Mouse (Mus musculus): ENCODE results near the gene Pdzrn3. TPM values are rescaled to one million over a fixed set of nuclear protein-coding genes. Genes with fewer than 3 reads are reported as not detected.

Gene Pdzrn3
- polyA plus RNA-seq, 1 experiment from 2014 or later: 6.3 TPM

DNA sequence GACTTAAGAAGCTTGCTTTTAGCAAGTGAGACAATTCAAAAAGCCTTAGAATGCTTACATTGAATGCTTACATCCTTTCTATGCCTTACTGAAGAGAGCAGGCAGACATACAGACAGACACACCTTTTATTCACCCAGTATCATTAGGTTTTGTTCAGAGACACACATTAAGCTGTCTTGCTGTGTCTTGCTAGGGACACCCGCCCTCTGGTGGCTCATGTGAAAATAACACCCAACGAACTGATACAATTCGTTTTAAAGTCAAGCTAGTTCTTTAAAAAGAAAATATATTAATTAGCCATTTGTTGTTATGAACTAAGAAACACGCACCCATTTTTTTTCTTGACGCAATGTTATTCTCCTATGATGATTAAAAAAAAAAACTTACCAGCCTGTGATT is 180.1 kb downstream of the Pdzrn3 start:
- no peaks in the 10 kb centered on the region for H3K9me3 ChIP-seq (ENCODE audit: control insufficient read depth, low read length)
- ATAC-seq: no peak
- 21% methylated on average over 5 of the region's 5 CpGs for WGBS

GRCm38 (mm10) chr6:101195891-101196290 is 181.8 kb downstream of the Pdzrn3 start:
- H3K27me3 ChIP-seq (replicated peaks; ENCODE audit: control insufficient read depth, insufficient read depth, low read length): no peaks in the 10 kb centered on the region
- peaks cover 2% of the 10 kb centered on the region; the same call in 1 of the 2 replicates for H3K36me3 ChIP-seq (ENCODE audit: control insufficient read depth, insufficient read depth, low read length)
- ATAC-seq: no peak
- no peak overlapping the region for H3K4me2 ChIP-seq (ENCODE audit: low read depth, low read length)
- WGBS: 76% methylated on average over 5 of the region's 5 CpGs
- no peak overlapping the region for H3K4me3 ChIP-seq (ENCODE audit: low read length)
- no peak overlapping the region for H3K9ac ChIP-seq (ENCODE audit: low read depth, low read length)
- H3K9me3 ChIP-seq (ENCODE audit: control insufficient read depth, low read length): no peaks in the 10 kb centered on the region
- H3K27ac ChIP-seq (ENCODE audit: low read length): no peak overlapping the region
- H3K4me1 ChIP-seq (ENCODE audit: control insufficient read depth, insufficient read depth, low read length): peaks cover 12% of the 10 kb centered on the region

More for the DNA sequence above, 180.1 kb downstream of the Pdzrn3 start:
- Histone ChIP-seq H3K4me2 (ENCODE audit: low read depth, low read length) (no peak overlapping the region), H3K4me3 (ENCODE audit: low read length) (no peak overlapping the region), H3K27ac (ENCODE audit: low read length) (no peak overlapping the region), H3K36me3 (ENCODE audit: control insufficient read depth, insufficient read depth, low read length) (peaks cover under 1% of the 10 kb centered on the region; the same call in 1 of the 2 replicates), H3K9ac (ENCODE audit: low read depth, low read length) (no peak overlapping the region), H3K4me1 (ENCODE audit: control insufficient read depth, insufficient read depth, low read length) (peaks cover 12% of the 10 kb centered on the region), H3K27me3 (replicated peaks; ENCODE audit: control insufficient read depth, insufficient read depth, low read length) (no peaks in the 10 kb centered on the region)

GRCm38 (mm10) chr6:101194386-101194925 is 183.2 kb downstream of the Pdzrn3 start:
- Histone ChIP-seq H3K4me2 (ENCODE audit: low read depth, low read length) (no peak overlapping the region), H3K27me3 (replicated peaks; ENCODE audit: control insufficient read depth, insufficient read depth, low read length) (no peaks in the 10 kb centered on the region), H3K4me3 (ENCODE audit: low read length) (no peak overlapping the region), H3K9ac (ENCODE audit: low read depth, low read length) (no peak overlapping the region), H3K36me3 (ENCODE audit: control insufficient read depth, insufficient read depth, low read length) (peaks cover 2% of the 10 kb centered on the region; the same call in 1 of the 2 replicates), H3K27ac (ENCODE audit: low read length) (no peak overlapping the region), H3K4me1 (ENCODE audit: control insufficient read depth, insufficient read depth, low read length) (peaks cover 12% of the 10 kb centered on the region), H3K9me3 (ENCODE audit: control insufficient read depth, low read length) (no peaks in the 10 kb centered on the region)
- 49% methylated on average over 8 of the region's 8 CpGs for WGBS
- no peak for ATAC-seq

DNA sequence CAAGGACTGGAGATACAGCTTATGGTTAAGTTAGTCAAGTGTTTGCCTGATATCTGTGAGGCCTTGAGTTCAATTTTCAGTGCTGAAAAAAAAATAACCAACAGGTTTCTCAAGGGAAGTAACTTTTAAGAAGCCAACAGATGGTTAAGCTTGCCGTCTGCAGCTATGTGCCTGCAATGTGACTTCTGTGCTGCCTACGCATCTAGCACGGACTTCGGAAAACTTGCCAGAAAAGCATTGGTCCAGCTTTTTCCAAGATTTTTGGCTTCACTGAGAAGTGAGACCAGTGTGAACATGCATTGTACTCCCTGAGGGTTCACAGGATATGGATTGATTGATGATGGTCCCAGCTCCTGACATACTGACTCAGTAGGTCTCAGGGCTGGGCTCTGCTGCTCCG is 186.1 kb downstream of the Pdzrn3 start:
- no peak for ATAC-seq
- H3K4me1 ChIP-seq (ENCODE audit: control insufficient read depth, insufficient read depth, low read length): no peaks in the 10 kb centered on the region
- H3K36me3 ChIP-seq (ENCODE audit: control insufficient read depth, insufficient read depth, low read length): peaks cover 2% of the 10 kb centered on the region; the same call in 1 of the 2 replicates
- H3K9me3 ChIP-seq (ENCODE audit: control insufficient read depth, low read length): no peaks in the 10 kb centered on the region
- H3K9ac ChIP-seq (ENCODE audit: low read depth, low read length): no peak overlapping the region
- H3K4me3 ChIP-seq (ENCODE audit: low read length): no peak overlapping the region
- H3K27ac ChIP-seq (ENCODE audit: low read length): no peak overlapping the region
- WGBS: 87% methylated on average over 5 of the region's 5 CpGs
- H3K27me3 ChIP-seq (replicated peaks; ENCODE audit: control insufficient read depth, insufficient read depth, low read length): no peaks in the 10 kb centered on the region
- no peak overlapping the region for H3K4me2 ChIP-seq (ENCODE audit: low read depth, low read length)

DNA sequence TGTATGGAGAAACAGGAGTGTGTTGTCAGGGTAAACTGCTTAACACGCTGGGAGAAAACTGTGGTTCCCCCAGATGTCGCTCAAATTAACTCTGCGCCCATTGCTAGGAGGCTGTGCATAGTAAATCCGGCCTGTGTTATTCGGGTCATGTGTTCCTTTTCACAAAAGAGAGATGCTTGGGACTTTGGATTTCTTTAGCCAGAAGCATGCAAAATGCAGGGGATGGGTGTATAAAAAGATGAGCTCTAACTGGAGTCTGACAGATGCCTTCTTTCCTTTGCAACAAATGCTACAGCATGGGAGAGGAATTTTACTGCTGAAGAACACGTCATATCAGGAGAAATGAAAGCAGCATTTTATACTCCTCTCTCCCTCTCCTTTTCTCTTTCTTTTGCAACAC is 190.4 kb downstream of the Pdzrn3 start:
- Histone ChIP-seq H3K4me2 (ENCODE audit: low read depth, low read length) (no peak overlapping the region), H3K27ac (ENCODE audit: low read length) (no peak overlapping the region), H3K9ac (ENCODE audit: low read depth, low read length) (no peak overlapping the region), H3K36me3 (ENCODE audit: control insufficient read depth, insufficient read depth, low read length) (no peaks in the 10 kb centered on the region), H3K27me3 (replicated peaks; ENCODE audit: control insufficient read depth, insufficient read depth, low read length) (no peaks in the 10 kb centered on the region), H3K4me1 (ENCODE audit: control insufficient read depth, insufficient read depth, low read length) (no peaks in the 10 kb centered on the region), H3K4me3 (ENCODE audit: low read length) (no peak overlapping the region), H3K9me3 (ENCODE audit: control insufficient read depth, low read length) (no peaks in the 10 kb centered on the region)
- no peak for ATAC-seq
- 81% methylated on average over 6 of the region's 6 CpGs for WGBS

- Histone ChIP-seq H3K27ac (ENCODE audit: low read length) (no peak overlapping the region), H3K27me3 (replicated peaks; ENCODE audit: control insufficient read depth, insufficient read depth, low read length) (no peaks in the 10 kb centered on the region), H3K4me3 (ENCODE audit: low read length) (no peak overlapping the region), H3K4me2 (ENCODE audit: low read depth, low read length) (no peak overlapping the region), H3K4me1 (ENCODE audit: control insufficient read depth, insufficient read depth, low read length) (no peaks in the 10 kb centered on the region), H3K36me3 (ENCODE audit: control insufficient read depth, insufficient read depth, low read length) (no peaks in the 10 kb centered on the region), H3K9me3 (ENCODE audit: control insufficient read depth, low read length) (no peaks in the 10 kb centered on the region), H3K9ac (ENCODE audit: low read depth, low read length) (no peak overlapping the region)
- 79% methylated on average over 3 of the region's 3 CpGs for WGBS
- no peak for ATAC-seq
Measured at GRCm38 (mm10) chr6:101186887-101187286, 190.8 kb downstream of the Pdzrn3 start.

DNA sequence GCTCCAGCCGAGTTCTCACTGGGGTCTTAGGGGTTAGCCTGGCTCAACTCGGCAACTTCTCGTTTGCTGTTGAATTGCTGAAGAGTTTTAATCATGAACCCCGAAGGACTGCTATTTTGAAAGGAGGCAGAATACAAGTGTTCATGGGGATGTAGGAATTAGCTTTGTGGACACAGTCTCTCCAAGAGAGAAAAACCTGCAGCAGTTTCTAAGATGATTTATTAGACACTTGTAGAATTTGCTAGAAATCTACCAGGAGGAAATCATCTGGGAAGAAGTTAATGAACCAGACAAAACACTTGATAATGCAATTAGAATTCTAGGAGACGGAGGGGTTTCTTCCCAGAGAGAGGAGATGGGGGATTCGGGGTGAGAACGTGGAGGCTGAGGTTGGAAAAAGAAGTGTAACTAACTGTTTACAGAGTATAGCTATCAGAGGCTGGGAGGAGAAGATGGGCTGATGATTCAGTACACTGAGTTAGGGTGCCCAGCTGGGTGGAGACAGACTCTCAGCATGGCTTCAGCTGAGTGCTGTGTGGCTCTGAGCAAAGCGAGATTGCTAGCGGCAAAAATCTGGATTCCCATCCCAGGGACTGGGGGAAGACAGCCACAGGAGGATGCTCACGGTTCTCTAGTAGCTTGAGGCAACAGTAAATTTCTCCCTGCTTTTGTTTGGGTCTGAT is 193.5 kb downstream of the Pdzrn3 start:
- no peak for ATAC-seq
- no peak overlapping the region for H3K27ac ChIP-seq (ENCODE audit: low read length)

GRCm38 (mm10) chr6:101170699-101171098 is 207.0 kb downstream of the Pdzrn3 start:
- H3K27me3 ChIP-seq (replicated peaks; ENCODE audit: control insufficient read depth, insufficient read depth, low read length): no peaks in the 10 kb centered on the region
- H3K4me1 ChIP-seq (ENCODE audit: control insufficient read depth, insufficient read depth, low read length): no peaks in the 10 kb centered on the region
- no peak overlapping the region for H3K27ac ChIP-seq (ENCODE audit: low read length)
- ATAC-seq: no peak
- H3K4me3 ChIP-seq (ENCODE audit: low read length): no peak overlapping the region
- no peaks in the 10 kb centered on the region for H3K9me3 ChIP-seq (ENCODE audit: control insufficient read depth, low read length)
- no peak overlapping the region for H3K9ac ChIP-seq (ENCODE audit: low read depth, low read length)
- H3K36me3 ChIP-seq (ENCODE audit: control insufficient read depth, insufficient read depth, low read length): peaks cover 6% of the 10 kb centered on the region; the same call in 1 of the 2 replicates
- no peak overlapping the region for H3K4me2 ChIP-seq (ENCODE audit: low read depth, low read length)
- WGBS: 83% methylated on average over 7 of the region's 7 CpGs

More for the DNA sequence above, 193.5 kb downstream of the Pdzrn3 start:
- H3K36me3 ChIP-seq (ENCODE audit: control insufficient read depth, insufficient read depth, low read length): no peaks in the 10 kb centered on the region
- H3K9me3 ChIP-seq (ENCODE audit: control insufficient read depth, low read length): no peaks in the 10 kb centered on the region
- 68% methylated on average over 10 of the region's 10 CpGs for WGBS
- H3K27me3 ChIP-seq (replicated peaks; ENCODE audit: control insufficient read depth, insufficient read depth, low read length): no peaks in the 10 kb centered on the region
- H3K4me2 ChIP-seq (ENCODE audit: low read depth, low read length): no peak overlapping the region
- H3K9ac ChIP-seq (ENCODE audit: low read depth, low read length): no peak overlapping the region
- H3K4me1 ChIP-seq (ENCODE audit: control insufficient read depth, insufficient read depth, low read length): no peaks in the 10 kb centered on the region
- no peak overlapping the region for H3K4me3 ChIP-seq (ENCODE audit: low read length)

GRCm38 (mm10) chr6:101153511-101153921 is 224.2 kb downstream of the Pdzrn3 start:
- H3K27ac ChIP-seq (ENCODE audit: low read length): no peak overlapping the region
- WGBS: 75% methylated on average over 1 of the region's 1 CpGs
- no peaks in the 10 kb centered on the region for H3K27me3 ChIP-seq (replicated peaks; ENCODE audit: control insufficient read depth, insufficient read depth, low read length)
- no peak overlapping the region for H3K9ac ChIP-seq (ENCODE audit: low read depth, low read length)
- peaks cover 18% of the 10 kb centered on the region for H3K36me3 ChIP-seq (ENCODE audit: control insufficient read depth, insufficient read depth, low read length)
- no peak for ATAC-seq
- H3K4me3 ChIP-seq (ENCODE audit: low read length): no peak overlapping the region
- H3K9me3 ChIP-seq (ENCODE audit: control insufficient read depth, low read length): no peaks in the 10 kb centered on the region
- H3K4me1 ChIP-seq (ENCODE audit: control insufficient read depth, insufficient read depth, low read length): no peaks in the 10 kb centered on the region
- H3K4me2 ChIP-seq (ENCODE audit: low read depth, low read length): no peak overlapping the region
